Mouse (Mus musculus) embryonic facial prominence, embryonic 15.5 days (tissue): Measurements from ENCODE around the gene Btbd8. TPM values are rescaled to one million over a fixed set of nuclear protein-coding genes. Genes with fewer than 3 reads are reported as not detected.

Experiments used
- polyA plus RNA-seq: library from polyadenylated mRNA; unstranded; fragments of >200 nt; fragmentation: Nextera tagmentation; extraction: Ambion mirVana; gene quantifications from 2 replicates; pipeline ENCODE4 v1.2.1, GENCODE M21; 2015

The Btbd8 gene
- polyA plus RNA-seq, 1 experiment from 2014 or later = 7.6 TPM

Other genes with a start within 250 kb of the Btbd8 start
- 37.3 and 38.7 TPM in 2 replicates for gene Tgfbr3, start 148.4 kb upstream of the Btbd8 start, polyA plus RNA-seq
- 5.6 and 6.4 TPM in 2 replicates for gene Brdt, start 106.8 kb upstream of the Btbd8 start, polyA plus RNA-seq
- gene Ephx4, start 35.3 kb upstream of the Btbd8 start, polyA plus RNA-seq = 3.0 and 3.7 TPM in 2 replicates
- 0.05 TPM in 1 of 2 replicates, not detected in the other for gene Lpcat2b, start 6.4 kb upstream of the Btbd8 start, polyA plus RNA-seq
- gene Gm42669, start 69.6 kb downstream of the Btbd8 start, polyA plus RNA-seq = 0.49 and 0.50 TPM in 2 replicates
- 0.05 and 0.12 TPM in 2 replicates for gene 1700028K03Rik, start 96.7 kb downstream of the Btbd8 start, polyA plus RNA-seq
- gene Rpap2, start 159.4 kb downstream of the Btbd8 start, polyA plus RNA-seq = 16.1 and 17.0 TPM in 2 replicates
- 25.4 and 27.2 TPM in 2 replicates for gene Glmn, start 159.9 kb downstream of the Btbd8 start, polyA plus RNA-seq